Mouse (Mus musculus) T-helper 1 cell (primary cell): ENCODE results near the gene Upk1a.

Experiments used
- in situ Hi-C: fragments of 300-600 bp; cut with MboI, MseI; formaldehyde crosslinking; loops from one replicate; pipeline ENCODE4 v1.15.1; 2025; ENCODE audit warnings: high pct_unique_total_duplicates

Upk1a gene

GRCm38 (mm10) chr7:30612654-30613402, at the start of gene Upk1a:
Gene Upk1a, minus strand, starts transcription at chr7:30612847.
- in situ Hi-C loops, result no loop called here

GRCm38 (mm10) chr7:30649591-30650540, 37.2 kb upstream of the Upk1a start, which contains the start of gene Rbm42:
Gene Rbm42, minus strand, starts transcription at chr7:30650317.
- in situ Hi-C loops, result no loop called here

DNA sequence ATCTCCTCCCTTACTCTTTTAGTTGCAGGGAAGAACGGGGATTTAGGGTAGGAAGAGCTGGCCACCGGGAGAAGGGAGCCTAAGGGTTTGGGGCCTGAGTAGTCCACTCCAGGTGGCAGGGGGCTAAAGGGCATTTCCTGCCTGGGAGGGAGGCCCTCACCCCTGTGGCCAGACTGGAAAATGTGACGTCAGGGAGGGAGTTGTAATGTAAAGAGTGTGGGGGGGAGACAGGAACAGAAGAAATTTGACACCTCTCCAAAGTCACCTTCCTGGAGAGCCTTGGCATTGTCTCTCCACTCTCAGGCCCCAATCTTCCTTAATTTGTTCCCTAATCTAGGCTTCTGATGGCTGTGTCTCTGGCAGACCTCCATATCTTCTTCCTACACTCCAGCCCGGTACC, 26.4 kb upstream of the Upk1a start:
- in situ Hi-C loops, result no loop called here

- in situ Hi-C loops, result no loop called here
Observed at GRCm38 (mm10) chr7:30636395-30636794, 23.7 kb upstream of the Upk1a start.

GRCm38 (mm10) chr7:30635752-30636151, 23.1 kb upstream of the Upk1a start, which contains the start of gene Etv2:
Gene Etv2, minus strand, starts transcription at chr7:30635852.
- in situ Hi-C loops, result no loop called here

- in situ Hi-C loops, result no loop called here
Observed at GRCm38 (mm10) chr7:30634621-30635020, 22.0 kb upstream of the Upk1a start.

GRCm38 (mm10) chr7:30633762-30634412, 21.2 kb upstream of the Upk1a start:
- in situ Hi-C loops, result no loop called here

- in situ Hi-C loops, result no loop called here
Observed at GRCm38 (mm10) chr7:30629013-30629412, 16.4 kb upstream of the Upk1a start.

GRCm38 (mm10) chr7:30626647-30627046, 14.0 kb upstream of the Upk1a start:
- in situ Hi-C loops, result no loop called here

DNA sequence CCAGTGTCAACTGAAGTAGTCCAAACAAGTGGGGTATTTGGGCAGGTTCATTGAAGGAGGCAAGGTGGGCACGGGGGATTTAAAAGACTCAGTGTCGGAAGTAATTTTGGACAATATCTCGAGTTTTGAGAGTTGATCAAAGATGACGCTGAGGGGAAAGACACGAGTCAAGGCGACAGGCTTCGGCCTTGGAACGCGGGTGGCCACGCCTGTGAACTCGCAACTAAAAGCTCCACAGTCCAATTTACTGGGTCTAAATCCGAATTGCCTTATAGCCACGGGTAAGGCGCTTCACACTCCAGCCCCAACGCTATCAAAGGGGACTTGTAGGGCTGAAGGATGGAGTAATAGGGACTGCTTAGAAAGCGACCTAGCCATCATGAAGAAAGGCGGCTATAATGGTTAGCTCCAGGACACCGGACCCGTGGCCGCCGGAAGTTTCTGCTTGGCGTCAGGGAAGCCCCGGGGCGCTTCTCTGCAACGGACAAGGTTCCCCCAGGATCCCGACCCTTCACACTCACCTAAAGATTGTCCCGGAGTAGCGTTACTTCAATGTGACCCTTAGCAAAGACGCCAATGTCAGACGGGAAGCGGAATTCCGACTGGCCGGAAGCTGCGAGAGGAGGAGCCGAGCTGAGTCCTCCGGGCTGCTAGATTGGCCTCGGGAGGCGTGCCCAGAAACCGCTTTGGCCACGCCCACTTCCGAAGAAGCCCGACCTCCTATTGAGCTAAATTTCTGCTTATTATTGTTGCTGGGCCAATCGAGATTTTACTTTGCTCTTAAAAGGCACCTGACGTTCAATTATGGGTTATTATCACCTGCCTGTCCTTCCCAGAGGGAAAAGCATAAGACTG, 13.1 kb upstream of the Upk1a start, which contains the start of gene Cox6b1:
Gene Cox6b1 (minus strand): TSS at position 622 of the 855 bp plus-strand sequence.
- in situ Hi-C loops, result no loop called here

DNA sequence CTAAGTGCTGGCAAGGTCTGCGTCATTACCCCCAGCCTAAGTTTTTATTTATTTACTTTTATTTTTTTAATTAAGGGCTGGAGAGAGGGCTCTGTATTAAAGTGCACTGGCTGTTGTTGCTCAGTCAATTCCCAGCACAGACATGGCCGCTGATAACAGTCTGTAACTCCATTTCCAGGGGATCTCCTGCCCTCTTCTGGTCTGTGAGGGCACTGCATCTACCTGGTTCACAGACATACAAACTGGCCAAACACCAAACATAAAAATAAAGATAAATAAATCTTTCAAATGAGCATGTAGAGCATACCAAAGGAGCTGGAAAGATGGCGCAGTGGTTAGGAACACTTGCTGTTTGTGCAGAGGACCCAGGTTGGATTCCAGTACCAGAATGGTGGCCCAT, 6.6 kb upstream of the Upk1a start:
- in situ Hi-C loops, result no loop called here

DNA sequence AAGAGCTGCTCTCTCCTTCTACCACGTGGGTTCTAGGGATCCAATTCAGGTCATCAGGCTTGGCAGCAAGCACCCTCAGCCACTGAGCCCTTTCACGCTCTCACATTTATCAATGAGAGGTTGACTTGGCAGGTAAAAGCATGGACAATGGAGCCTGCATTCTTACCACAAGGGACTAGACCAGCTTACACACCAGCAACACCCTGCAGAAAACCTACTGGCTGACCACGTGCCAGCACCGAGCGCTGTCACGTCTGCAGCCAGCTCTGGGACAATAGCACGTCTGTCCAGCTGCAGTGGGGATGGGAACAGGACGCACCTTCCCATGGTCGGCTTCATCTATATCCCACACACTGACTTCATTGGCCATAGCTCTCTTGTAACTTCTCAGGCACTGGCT, 6.0 kb upstream of the Upk1a start:
- in situ Hi-C loops, result no loop called here

DNA sequence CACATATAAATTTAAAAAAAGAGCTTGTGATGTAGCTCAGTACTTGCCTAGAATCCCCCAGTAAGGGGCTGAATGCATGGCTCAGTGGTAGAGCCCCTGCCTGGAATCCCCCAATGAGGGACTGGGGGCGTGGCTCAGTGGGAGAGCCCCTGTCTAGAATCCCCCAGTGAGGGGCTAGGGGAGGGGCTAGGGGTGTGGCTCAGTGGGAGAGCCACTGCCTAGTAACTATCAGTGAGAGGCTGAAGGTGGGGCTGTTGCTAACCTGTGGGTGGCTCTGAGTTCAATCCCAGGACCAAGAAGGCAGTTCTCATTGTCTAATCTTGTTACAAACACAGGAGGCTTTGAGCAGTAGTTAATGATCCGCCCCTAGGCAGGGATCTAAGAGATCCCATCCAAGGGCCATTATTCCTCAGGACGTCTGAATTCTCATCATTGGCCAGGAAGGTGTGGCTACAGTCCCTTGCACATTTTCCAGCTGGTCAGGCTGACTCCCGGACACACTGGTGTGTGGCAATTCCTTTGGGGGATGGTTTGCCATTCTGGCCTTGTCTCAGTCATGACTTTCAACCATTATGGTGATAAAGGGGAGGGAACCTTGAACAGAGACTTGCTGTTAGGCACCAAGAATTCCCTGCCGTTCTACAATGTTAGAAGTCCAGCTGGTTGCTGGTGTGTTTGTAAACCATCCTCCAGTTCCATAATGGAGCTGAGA, 2.6 kb upstream of the Upk1a start:
- in situ Hi-C loops, result no loop called here

DNA sequence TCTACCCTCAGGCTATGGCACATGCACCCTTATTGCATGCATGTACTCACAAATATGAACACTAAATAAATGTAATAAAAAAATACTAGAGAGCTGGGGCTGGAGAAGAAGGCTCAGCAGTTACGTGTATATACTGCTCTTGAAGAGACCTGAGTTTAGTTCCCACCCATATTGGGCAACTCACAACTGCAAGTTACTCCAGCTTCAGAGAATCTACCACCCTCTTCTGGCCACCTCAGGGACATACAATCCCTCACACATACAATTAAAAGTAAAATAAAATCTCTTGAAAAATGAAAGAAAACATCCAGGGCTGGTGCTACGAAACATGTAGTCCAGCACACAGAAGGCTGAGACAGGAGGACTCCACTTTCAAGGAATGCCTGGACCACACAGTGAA, 1.8 kb upstream of the Upk1a start:
- in situ Hi-C loops, result no loop called here

GRCm38 (mm10) chr7:30613529-30614112, 974 bp upstream of the Upk1a start:
- in situ Hi-C loops, result no loop called here

DNA sequence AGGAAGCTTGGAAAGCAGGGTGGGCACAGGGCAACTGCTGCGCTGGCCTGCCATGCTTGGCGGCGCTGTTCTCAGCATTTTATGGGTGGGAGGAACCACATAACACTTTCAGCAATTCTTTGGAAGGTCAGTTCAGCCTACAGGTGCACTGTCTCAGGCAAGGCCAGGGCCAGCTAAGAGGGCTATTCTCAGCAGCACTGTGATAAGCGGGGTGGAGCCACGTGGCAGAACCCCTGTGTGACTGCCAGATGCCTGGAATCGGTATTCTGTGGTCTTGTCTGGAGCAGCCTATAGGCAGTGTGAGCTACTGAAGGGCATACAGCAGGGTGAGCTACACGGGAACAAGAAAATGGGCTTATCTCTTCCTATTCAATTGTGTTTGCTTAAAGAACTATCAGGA, 2.6 kb downstream of the Upk1a start:
- in situ Hi-C loops, result no loop called here

GRCm38 (mm10) chr7:30608476-30608875, 4.2 kb downstream of the Upk1a start:
- in situ Hi-C loops, result no loop called here

DNA sequence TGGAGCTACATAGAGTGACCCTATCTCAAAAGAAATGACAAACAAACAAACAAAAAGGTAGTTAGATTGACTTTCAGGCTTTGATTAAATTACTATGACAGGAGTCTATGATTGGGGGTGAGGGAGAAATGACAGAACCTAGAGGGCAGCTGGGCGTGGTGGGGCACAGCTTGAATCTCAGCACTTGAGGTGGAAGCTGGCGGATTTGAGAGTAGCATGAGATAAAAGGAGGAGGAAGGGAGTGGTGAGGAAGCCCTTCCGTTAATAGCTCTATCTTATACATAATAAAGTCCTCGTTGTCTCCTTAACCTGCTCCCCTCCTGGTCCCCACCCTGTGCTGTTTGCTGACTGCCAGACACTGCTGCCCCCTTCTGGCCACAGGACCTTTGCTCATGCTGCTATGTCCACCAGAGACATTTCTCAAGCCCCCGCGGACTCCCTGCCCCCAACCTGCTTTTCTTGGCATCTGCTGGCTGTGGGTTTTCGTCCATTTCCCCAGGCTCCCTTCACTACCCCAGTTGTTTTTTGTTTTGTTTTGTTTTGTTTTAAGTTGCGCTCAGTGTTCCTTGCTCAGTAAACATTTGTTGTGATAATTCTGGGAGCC, 4.8 kb downstream of the Upk1a start:
- in situ Hi-C loops, result no loop called here

GRCm38 (mm10) chr7:30604944-30605343, 7.7 kb downstream of the Upk1a start:
- in situ Hi-C loops, result no loop called here

DNA sequence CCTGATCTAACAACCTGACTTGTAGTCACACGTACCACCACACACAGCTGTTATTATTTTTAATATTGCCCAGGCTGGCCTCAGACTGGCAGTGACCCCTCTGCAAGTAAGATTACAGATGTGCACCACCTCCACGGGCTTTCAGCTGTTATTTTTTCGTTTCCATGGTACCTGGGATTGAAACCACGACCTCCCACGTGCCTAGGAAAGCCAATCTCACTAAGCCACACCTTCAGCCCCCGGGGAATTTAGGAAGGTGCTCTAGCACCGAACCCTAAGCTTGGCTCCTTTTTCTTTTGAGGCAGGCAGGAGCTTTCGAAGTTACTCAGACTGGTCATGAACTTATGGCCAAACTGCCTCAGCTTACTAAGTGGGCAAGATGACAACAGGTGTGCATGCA, 8.2 kb downstream of the Upk1a start:
- in situ Hi-C loops, result no loop called here
